Mouse (Mus musculus): ENCODE measurements at regions not wholly inside any gene's neighbourhood (a gene's known extent, or its start where the extent isn't known, plus 50 kb on each side); places are given as distances from the start of the nearest gene placed in this dataset.

DNA sequence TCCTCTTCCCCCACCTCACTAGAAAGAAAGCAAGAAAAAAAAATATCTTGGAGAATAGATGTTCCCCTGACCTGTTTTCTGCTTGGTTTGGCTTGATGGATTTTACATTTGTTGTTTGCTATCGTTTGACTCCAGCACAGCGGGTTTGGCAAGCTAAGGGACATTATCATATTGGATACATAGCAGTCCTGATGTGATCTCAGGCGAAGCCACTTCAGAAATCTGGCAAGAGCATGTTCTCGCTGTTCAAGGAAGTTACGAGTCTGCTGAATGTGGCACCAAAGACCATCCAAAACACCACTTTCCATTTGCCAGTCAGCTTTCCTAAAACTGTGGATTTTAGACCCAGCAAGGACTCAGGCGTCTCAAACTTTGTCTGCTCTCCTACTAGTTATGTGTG, 69.8 kb upstream of the Thumpd2 start:
- no peak for TF ChIP-seq CTCF (IDR thresholded peaks at IDR 0.05; ENCODE audit: low read depth, low read length)
- no peak for TF ChIP-seq POLR2AphosphoS5 (IDR thresholded peaks at IDR 0.05; ENCODE audit: insufficient replicate concordance, low read depth, low read length)
